Mouse (Mus musculus): ENCODE measurements around the gene Unc5a.

DNA sequence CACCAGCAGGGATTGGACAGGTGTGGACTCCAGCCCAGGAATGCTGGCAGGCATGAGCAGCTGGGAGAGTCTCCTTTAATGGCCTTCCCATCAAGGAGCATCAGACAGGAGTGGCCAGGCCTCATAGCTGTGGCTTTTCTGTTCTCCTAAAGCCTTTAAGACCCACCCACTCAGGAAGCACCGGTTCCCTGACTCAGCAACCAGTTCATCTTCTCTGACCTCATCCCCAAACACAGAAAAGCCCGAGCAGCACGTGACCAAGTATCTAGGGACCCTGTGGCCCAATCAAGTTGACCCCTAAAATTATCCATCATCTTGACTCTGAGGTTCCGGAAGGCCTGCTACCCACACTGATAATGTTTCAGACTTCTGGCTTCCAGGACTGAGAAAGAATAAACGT is 32.6 kb upstream of the Unc5a start:
- TF ChIP-seq TAL1 (IDR thresholded peaks at IDR 0.05; ENCODE audit: low read length) (no peak), GATA1 (IDR thresholded peaks at IDR 0.05; ENCODE audit: low read length) (no peak)

All from erythroblast, embryonic 14.5 days (primary cell).